Mouse (Mus musculus) bone marrow, adult 2 months (tissue): ENCODE data around the gene Flg.

Experiments
- CTCF ChIP-seq: fragments of 200-500 bp; IDR thresholded peaks from 2 replicates; pipeline ENCODE4 v1.5.1; 2011; ENCODE audit warnings: low read length, control low read depth; ENCODE audit not compliant: control insufficient read depth, insufficient read depth
- POLR2A ChIP-seq: fragments of 200-500 bp; IDR thresholded peaks from 2 replicates; pipeline ENCODE4 v1.6.1; 2011; ENCODE audit warnings: low read depth, mild to moderate bottlenecking, control low read depth, low read length, borderline replicate concordance; ENCODE audit not compliant: control insufficient read depth

DNA sequence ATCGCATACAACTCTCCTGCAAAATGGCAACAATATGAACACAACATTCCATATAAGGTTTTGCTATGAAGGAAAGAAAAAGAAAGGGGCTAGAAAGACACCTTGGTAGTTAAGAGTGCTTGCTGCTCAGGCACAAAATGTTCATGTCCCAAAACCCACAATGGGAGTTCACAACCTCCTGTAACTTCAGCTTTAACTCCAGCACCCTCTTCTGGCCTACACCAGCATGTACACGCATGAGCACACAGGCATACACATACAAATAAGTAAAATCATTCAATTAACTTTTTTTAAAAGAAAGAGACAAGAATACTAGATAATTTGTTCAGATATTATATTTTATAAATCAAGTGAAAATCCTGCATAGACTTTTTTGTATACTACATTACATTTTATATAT, 32.8 kb downstream of the Flg start:
- TF ChIP-seq POLR2A (no peak), CTCF (no peak)
